In genomic region chr5:74315471-74316245, GRCm38 (mm10) we compare ENCODE assay signal across 10 mouse cellular contexts.
A peak's percentile ranks its signal among the peaks of the same experiment; 100 is the strongest.
DNase-seq lines count a peak whose midpoint lies in the region; ATAC-seq and TF ChIP-seq lines count a peak whose summit lies in the region.
"Had no signal": no experiment of that assay in that cellular context is flagged by ENCODE, and none has a peak within 500 bp of the region (broad histone marks: within the 10 kb centered on the region; RNA-seq: fewer than 3 reads in every experiment).

No protein-coding gene starts in this region.

- no peaks in the 10 kb centered on the region for H3K36me3 ChIP-seq in heart, embryonic 11.5 days (ENCODE audit: control insufficient read depth, insufficient read depth, low read length)
- H3K36me3 ChIP-seq in embryonic facial prominence, embryonic 10.5 days (replicated peaks) = no peaks in the 10 kb centered on the region
- H3K36me3 ChIP-seq in liver, postnatal 0 days (replicated peaks; ENCODE audit: insufficient read depth, low read length) = no peaks in the 10 kb centered on the region
- H3K36me3 ChIP-seq: limb, embryonic 15.5 days had no signal

- no peak overlapping the region for H3K27ac ChIP-seq in heart, embryonic 11.5 days (ENCODE audit: low read depth, low read length)
- H3K27ac ChIP-seq in embryonic facial prominence, embryonic 10.5 days (replicated peaks) = peak overlapping the region; percentile 1; the same call in 1 of the 2 replicates
- H3K27ac ChIP-seq in liver, postnatal 0 days (ENCODE audit: low read depth) = peak overlapping the region; percentile 77
- H3K27ac ChIP-seq: forebrain, embryonic 13.5 days; limb, embryonic 15.5 days had no signal

- H3K27me3 ChIP-seq in heart, embryonic 11.5 days (ENCODE audit: control insufficient read depth, insufficient read depth, low read length) = no peaks in the 10 kb centered on the region
- 0 out of 2 replicates have a peak, but pooled peaks cover 6% of the 10 kb centered on the region for H3K27me3 ChIP-seq in embryonic facial prominence, embryonic 10.5 days (replicated peaks; ENCODE audit: low read depth, poor library complexity, severe bottlenecking)
- no peaks in the 10 kb centered on the region for H3K27me3 ChIP-seq in liver, postnatal 0 days (ENCODE audit: insufficient read depth, low read length)
- H3K27me3 ChIP-seq: forebrain, embryonic 13.5 days; limb, embryonic 15.5 days had no signal

- no peak for TF ChIP-seq EP300 in liver, postnatal 0 days (IDR thresholded peaks at IDR 0.05; ENCODE audit: low read depth)

- DNase-seq in heart, adult 11 months = peak; percentile 97
- DNase-seq in embryonic facial prominence, embryonic 10.5 days (ENCODE audit: low spot score) = peak; percentile 29
- peak; percentile 29 for DNase-seq in kidney, adult 11 months
- peak; percentile 40 for DNase-seq in liver, postnatal 0 days
- no peak for DNase-seq in cerebellum, adult 9-11 months
- no peak for DNase-seq in left cerebral cortex, adult 8-10 months (ENCODE audit: low spot score in 2 of 2)

- H3K4me2 ChIP-seq in heart, embryonic 11.5 days = no peak overlapping the region
- peak overlapping the region; percentile 45 for H3K4me2 ChIP-seq in liver, postnatal 0 days (ENCODE audit: low read depth, low read length)
- H3K4me2 ChIP-seq: forebrain, embryonic 13.5 days; limb, embryonic 15.5 days had no signal

- H3K9ac ChIP-seq in heart, embryonic 11.5 days (ENCODE audit: low read depth, low read length) = no peak overlapping the region
- H3K9ac ChIP-seq in liver, postnatal 0 days (replicated peaks) = no peak overlapping the region
- H3K9ac ChIP-seq: forebrain, embryonic 13.5 days; limb, embryonic 15.5 days had no signal

- WGBS in heart, embryonic 11.5 days (ENCODE audit: insufficient replicate concordance) = 75% methylated on average over 12 of the region's 12 CpGs
- WGBS in embryonic facial prominence, embryonic 10.5 days = 61% methylated on average over 12 of the region's 12 CpGs
- 46% methylated on average over 12 of the region's 12 CpGs for WGBS in liver, postnatal 0 days (ENCODE audit: insufficient replicate concordance)

- TF ChIP-seq CTCF in liver, postnatal 0 days (IDR thresholded peaks at IDR 0.05; ENCODE audit: low read depth) = no peak

- no peaks in the 10 kb centered on the region for H3K9me3 ChIP-seq in heart, embryonic 11.5 days (replicated peaks; ENCODE audit: control insufficient read depth, low read length)
- H3K9me3 ChIP-seq in embryonic facial prominence, embryonic 10.5 days = no peaks in the 10 kb centered on the region
- H3K9me3 ChIP-seq in liver, postnatal 0 days (ENCODE audit: low read length) = no peaks in the 10 kb centered on the region
- H3K9me3 ChIP-seq: forebrain, embryonic 13.5 days; limb, embryonic 15.5 days had no signal

- ATAC-seq in heart, embryonic 11.5 days (replicated peaks; ENCODE audit: insufficient number of reproducible peaks, low FRiP score, low TSS enrichment) = no peak
- peak; percentile 86 for ATAC-seq in liver, postnatal 0 days
- ATAC-seq in frontal cortex, adult (ENCODE audit: low TSS enrichment) = no peak
- ATAC-seq: forebrain, embryonic 13.5 days had no signal

- H3K4me3 ChIP-seq in heart, embryonic 11.5 days (ENCODE audit: low read depth, low read length) = no peak overlapping the region
- H3K4me3 ChIP-seq in embryonic facial prominence, embryonic 10.5 days = no peak overlapping the region
- H3K4me3 ChIP-seq in liver, postnatal 0 days (ENCODE audit: low read depth, low read length) = no peak overlapping the region
- H3K4me3 ChIP-seq: forebrain, embryonic 13.5 days; limb, embryonic 15.5 days had no signal

- H3K4me1 ChIP-seq in heart, embryonic 11.5 days (ENCODE audit: control insufficient read depth, insufficient read depth, low read length) = peaks cover 7% of the 10 kb centered on the region; the same call in 1 of the 2 replicates
- peaks cover 28% of the 10 kb centered on the region for H3K4me1 ChIP-seq in embryonic facial prominence, embryonic 10.5 days
- peaks cover 5% of the 10 kb centered on the region; the same call in 1 of the 2 replicates for H3K4me1 ChIP-seq in liver, postnatal 0 days (ENCODE audit: insufficient read depth)

Comparison
In these comparisons a context has a peak if more than half of its experiments do, and no peak if none do; other contexts are left out.
1. DNase-seq: peak in heart, adult 11 months (single experiment), embryonic facial prominence, embryonic 10.5 days (single experiment), kidney, adult 11 months (single experiment) and liver, postnatal 0 days (single experiment); none in cerebellum, adult 9-11 months (single experiment) and left cerebral cortex, adult 8-10 months (0 of 2).